Mouse (Mus musculus): ENCODE results near the gene Pik3r3. TPM values are rescaled to one million over a fixed set of nuclear protein-coding genes. Genes with fewer than 3 reads are reported as not detected.
A peak's percentile ranks its signal among the peaks of the same experiment; 100 is the strongest.
"Not testable (repeated sequence)": the region's sequence is repeated elsewhere in the genome, so short reads cannot be mapped to it uniquely, and the experiment has no call there.

The Pik3r3 gene
- total RNA-seq (2021), result 10 to 100 TPM; 38.3 to 47.1 TPM
- long read RNA-seq, full-length matches to known transcripts, result 1 of 8 reads
- long read RNA-seq, partial matches to known transcripts, result 0 of 8 reads
- long read RNA-seq, other reads (novel, unspliced or antisense), result 7 of 8 reads

DNA sequence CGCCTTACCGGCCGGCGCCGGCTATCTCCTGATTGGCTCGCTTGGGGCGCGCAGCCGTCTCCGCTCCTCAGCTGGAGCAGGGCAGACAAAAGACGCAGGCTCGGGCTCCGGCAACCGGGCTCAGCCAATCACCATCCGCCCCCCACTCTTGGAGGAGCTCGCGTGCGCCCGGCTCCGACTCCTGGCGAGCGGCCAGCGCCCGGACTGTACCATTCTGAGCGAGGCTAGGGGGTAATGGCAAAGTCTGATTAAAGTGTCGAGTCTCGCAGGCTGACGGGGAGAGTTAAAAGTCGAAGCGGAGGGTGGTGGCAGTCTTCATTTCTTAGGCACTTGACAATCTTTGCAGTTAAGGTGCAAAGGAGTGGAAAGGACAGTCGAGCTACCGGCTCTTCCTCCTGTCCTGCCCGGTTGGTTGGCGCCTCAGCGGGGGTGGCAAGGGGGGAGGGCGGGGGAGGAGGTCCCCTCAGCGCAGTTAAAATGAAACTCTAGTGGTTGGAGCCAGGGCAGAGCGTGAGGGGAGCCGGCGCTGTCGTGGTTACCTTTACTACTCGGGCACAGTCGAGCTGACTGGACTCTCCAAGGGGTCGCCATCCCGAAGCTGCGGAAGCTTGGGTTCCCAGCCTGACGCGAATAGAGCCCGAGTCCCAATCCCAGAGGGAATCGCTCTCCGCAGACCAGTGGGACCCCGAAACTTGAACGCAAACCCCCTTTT is at the start of gene Pik3r3:
Gene Pik3r3 (plus strand): TSS at position 479 of the 712 bp plus-strand sequence.
- peak; percentile 98 to 99 for DNase-seq (ENCODE audit: low spot score in 2 of 2)

DNA sequence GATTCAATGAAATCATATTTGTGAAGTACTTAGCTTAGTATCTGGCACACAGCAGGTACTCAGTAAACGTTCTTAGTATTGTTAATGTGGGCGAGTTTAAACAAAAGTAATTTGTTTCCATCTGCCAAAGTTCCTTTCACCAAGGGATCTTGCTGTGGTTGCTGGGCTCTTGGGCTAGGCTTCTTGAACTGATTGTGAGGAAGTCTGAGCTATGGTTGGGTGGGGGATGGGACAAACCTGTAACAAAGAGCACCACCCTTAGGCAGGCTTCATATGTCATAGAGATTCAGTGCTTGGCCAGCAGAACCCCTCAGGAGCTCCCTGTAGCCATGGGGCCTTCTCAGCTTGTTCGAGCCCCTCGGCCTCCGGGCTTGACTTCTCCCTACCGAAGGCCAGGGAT is 48.3 kb upstream of the Pik3r3 start, which contains the start of the genes 1700042G07Rik and Gm49337:
Gene 1700042G07Rik (plus strand): TSS at position 301 of the 400 bp plus-strand sequence.
Gene Gm49337 (plus strand): TSS at position 313 of the 400 bp plus-strand sequence.
- no peak for DNase-seq (ENCODE audit: low spot score in 2 of 2)

DNA sequence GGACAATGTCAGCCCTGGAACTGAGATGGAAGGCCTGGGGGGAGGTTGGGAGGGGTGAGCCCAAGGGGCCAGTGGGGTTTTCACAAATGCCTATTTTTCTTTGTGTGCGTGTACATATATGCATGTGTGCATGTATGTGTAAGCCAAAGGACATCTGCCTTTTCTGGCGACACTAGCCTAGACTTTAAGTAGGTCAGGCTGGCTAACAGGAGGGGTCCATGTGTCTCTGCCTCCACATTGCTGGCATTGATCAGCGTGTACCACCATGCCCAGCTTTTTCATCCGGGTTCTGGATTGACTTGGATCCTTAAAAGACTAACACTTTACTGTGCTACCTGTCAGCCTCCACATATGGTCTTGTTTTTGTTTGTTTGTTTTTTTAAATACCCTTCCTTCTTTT is 47.7 kb upstream of the Pik3r3 start:
- no peak for DNase-seq (ENCODE audit: low spot score in 2 of 2)

DNA sequence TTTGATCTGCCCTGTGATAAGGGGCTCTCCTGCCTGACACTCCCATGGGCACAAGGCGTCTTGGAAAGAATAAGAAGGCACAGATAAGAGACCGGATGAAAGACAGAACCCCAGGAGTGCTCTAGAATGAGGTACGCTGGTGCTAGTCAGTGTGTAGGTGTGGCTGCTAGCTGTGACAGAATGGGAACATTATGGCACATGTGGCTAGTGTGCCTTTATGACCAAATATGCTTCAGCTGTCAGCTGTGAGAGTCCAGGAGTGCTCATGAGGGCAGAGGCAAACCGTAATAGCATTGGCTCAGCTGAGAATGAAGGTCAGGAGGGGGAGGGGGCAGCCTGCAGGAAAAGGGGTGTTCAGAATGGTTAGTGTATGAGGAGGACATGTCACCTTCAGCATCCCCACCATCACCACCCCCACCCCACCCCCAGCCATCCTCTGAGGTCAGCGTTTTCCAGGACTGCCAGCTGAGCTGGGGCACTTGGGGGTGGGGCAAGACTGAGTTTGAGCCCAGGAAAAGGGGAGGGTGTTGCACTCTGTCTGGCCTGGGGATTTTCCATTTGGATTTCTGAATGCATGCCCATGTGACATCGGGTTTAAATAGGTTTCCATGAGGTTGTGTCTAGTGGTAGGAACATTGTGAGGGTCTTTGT is 46.8 kb upstream of the Pik3r3 start:
- DNase-seq (ENCODE audit: low spot score in 2 of 2), result no peak

DNA sequence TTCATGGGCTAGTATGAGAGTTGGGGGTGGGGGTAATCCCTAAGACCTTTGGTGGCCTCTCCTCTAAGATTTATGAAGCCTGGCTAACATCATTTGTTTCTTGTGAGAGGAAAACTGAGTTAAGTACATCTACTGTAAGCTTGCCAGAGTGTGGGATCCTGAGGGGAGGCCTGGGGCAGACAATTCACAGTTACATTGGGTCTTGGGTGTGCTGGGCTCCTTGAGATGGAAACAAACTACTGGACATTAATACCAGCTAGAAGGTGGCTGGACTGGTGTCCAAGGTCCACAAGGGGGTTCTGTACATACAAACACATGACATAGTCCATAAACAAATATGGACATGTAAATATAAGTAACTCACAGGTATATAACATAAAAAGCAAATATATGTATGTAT is 46.3 kb upstream of the Pik3r3 start:
- no peak for DNase-seq (ENCODE audit: low spot score in 2 of 2)

DNA sequence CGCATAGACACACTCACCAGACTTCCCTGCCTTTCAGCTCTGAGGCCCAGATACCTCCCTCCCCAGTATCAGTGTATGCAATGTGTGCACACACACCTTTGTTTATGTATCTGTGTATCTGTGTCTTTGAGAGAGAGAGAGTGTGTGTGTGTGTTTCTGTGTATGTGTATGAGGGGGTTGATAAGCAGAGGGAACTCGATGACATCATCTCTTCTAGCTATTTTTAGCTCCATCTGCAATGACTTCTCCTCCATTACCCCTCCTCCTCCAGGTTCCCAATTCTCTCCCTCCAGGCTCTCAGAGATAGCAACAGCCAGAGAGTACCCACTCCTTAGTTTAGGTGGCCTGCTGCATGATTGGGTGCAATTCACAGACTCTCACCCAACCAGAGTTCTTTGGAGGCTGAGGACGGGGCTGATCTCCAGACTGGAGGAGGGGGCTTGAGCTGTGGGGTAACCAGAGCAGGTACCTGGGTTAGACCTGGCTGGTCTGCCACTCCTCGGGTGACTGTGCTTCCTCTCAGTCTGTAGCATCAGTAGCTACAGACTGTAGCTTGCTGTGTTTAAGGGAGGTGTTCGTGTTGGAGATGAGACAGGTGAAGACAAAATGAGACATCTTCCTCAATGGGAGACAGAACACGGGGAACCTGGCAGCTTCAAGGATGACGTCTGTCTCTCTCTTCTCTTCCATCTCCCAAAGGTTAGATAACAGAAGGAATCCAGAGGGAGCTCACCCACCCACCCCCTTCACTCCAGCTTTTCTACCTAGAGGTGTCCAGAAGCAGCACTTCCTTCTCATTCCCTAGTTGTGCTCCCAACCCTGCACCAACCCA is 45.5 kb upstream of the Pik3r3 start:
- no peak for DNase-seq (ENCODE audit: low spot score in 2 of 2)

DNA sequence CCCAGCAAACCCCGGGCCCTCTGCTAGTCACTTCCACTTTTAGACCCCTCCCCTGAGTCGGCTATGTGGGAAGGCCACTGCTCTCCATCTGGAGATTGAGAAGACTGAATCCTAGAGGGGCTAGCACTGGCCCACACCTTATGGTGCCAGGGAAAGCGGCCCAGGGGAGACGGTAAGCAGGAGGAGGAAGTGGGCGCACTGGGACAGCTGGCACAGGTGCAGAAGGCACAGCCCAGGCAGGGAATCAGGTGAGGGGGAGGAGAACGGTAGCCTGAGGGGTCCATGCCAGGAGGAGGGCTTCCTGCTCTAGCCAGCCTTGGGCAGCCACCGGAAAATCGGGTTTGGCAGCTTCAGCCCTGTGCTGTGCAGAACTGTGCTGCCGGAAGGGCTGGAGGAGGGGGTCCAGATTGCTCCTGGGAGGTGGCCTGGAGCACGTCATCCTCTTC is 44.9 kb upstream of the Pik3r3 start:
- DNase-seq (ENCODE audit: low spot score in 2 of 2), result peak; percentile 75 to 81

DNA sequence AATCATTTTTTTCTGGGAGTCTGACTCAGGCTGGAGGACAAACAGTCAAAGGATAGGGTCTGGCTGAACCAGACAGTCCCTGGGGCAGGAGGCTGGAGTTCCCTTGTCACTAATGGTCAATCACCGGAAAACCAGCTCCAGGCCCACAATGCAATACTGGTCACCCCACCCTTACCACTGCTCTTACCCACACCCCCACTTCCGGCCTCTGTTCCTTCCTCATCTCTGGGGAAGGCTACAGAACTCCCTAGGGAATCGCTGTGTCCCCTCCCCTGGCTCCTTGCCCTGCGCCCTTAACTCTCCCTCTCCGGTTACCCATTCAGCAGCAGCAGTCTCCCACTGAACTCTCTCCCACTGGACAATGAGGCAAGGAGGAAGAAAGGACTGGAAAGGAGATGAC is 44.3 kb upstream of the Pik3r3 start:
- DNase-seq (ENCODE audit: low spot score in 2 of 2), result peak; percentile 54 to 58

DNA sequence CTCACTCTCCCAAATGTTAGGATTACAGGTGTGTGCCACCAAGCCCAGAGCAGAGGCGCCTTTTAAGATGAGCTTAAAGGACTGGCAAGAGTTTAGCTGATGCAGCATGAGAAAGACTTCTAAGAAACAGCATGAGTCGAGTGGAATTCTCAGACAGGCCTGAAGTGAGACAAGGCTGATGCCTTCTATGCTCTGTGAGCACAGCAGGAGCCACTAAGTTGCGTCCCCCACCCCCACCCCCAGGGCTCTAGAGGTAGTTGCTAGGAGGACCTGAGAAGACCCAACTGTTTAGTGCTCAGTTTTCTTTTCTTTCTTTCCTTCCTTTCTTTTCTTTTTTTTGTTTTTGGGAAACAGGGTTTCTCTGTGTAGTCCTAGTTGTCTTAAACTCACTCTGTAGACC is 39.3 kb upstream of the Pik3r3 start:
- no peak for DNase-seq (ENCODE audit: low spot score in 2 of 2)

DNA sequence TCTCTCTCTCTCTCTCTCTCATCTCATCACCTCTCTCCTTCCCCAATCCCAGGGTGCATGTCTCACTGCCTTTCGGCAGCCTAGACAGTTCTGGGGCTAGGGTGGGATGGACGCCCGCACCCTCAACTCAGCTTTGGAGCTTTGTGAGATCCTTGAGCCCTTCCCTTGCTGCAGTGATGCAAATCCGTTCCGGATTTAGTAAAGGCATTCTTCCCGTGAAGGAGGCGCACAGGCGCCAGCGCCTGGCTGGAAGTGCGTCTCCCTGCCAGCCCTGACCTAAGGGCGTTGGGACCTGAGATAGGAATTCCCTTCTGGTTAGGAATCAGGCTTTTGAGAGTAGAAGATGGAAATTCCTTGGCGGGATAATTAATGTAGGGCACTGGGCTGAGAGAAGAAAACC is 38.7 kb upstream of the Pik3r3 start:
- DNase-seq (ENCODE audit: low spot score in 2 of 2), result no peak

DNA sequence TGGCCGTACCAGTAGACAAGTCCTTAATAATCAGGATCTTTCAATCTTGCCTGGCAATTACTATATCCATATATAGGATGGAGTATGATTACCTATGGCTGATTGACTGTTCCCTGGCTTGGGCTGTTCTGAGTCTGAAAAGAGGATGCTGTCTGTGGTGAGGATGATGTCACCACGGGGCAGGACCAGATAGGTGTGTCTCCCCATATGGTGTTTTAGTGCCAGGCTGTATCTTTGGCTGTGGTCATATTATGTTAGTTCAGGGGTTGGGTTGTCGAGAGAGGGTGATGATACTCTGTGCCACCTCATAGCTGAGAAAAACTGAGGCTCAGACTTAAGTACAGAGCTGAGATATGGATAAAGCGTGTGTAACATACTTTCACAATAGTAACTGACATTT is 36.3 kb upstream of the Pik3r3 start:
- no peak for DNase-seq (ENCODE audit: low spot score in 2 of 2)

DNA sequence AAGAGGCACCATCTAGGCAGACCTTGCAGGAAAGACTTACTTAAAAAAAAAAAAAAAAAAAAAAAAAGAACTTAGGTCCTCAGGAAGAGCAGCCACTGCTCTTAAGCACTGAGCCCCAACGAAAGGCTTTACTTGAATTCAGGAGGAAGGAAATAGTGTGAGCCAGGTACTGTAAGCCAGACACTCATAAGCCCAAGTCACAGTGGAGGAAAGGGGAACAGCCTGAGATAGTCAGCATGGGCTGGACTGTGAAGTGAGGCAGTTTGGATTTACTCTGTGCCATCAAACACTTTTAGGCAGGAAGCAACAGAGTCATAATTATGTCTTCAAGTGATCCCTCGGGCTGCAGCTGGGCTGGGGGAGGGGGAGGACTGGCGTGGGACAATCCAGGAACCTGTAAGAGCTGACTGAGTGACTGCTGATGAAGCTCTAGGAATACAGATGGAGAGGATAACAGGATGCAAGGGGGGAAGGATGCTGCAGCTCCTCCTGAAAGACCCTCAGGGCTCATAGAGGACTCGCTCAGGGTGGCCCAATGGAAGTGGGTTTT is 29.1 kb upstream of the Pik3r3 start:
- DNase-seq (ENCODE audit: low spot score in 2 of 2), result no peak

DNA sequence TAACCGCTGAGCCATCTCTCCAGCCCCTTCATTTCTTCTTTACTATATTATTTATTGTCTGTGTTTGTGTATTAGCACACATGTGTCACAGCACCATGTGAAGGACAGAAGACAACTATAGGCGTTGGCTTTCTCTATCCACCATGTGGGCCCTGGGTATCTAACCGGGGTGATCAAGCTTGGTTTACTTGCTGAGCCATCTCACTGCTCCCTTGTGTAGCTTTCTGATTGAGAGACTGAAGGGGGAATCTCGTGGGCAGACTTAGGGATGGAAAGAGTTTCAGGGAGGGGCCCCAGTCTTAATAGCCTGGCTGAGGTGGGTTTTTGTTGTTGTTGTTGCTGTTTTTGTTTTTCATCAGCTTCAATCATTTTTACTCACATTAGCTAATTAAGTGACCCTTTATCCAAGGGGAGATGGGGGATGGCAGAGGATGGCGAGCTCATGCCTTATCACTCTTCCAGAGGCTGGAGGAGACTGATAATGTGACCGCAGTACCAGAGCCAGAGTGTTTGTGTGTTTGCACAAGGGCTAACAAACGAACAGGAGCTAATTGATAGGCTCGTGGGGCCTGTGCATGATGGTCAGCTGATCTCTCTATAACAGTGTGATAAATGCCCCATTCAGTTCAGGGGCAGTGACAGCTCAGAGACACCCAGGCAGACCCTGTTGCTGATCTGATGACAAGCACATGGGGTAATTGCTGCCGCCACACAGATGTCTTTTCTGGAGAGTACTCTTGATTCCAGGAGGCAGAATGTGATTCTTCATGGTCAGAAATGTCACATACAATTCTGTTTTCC is 27.6 kb upstream of the Pik3r3 start:
- no peak for DNase-seq (ENCODE audit: low spot score in 2 of 2)

DNA sequence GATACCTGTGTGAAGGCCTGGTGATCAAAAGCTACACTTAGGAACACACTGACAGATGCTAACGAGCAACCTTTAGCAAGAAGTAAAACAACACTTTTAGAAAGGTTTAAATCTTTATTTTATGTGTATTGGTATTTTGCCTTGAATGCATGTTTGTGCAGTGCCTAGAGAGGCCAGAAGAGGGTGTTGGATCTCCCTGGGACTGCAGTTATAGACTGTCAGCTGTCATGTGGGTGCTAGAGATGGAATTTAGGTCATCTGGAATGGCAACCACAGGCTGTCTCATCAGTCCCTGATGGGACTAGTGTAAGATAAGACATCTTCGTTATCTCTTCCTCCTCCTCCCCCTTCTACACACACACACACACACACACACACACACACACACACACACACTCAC is 23.0 kb upstream of the Pik3r3 start:
- DNase-seq (ENCODE audit: low spot score in 2 of 2), result no peak

DNA sequence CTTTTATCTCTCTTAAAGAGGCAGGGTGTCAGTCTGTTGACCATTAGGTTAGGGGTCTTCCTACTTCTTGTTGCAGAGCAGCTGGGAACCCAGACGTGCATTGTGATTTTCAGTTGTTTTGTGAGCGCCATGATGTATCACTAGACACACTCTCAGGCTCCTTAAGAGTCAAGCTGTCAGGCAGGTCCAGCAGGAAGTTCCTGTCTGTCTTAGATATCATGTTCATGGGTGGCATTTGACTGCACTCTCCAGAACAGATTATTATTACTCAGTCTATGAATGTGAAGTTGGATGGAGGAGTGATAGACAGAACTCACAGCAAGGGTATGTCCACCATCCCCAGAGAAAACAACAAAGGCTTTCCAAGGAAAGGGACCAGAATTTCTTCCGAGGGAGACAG is 17.0 kb upstream of the Pik3r3 start:
- DNase-seq (ENCODE audit: low spot score in 2 of 2), result no peak

DNA sequence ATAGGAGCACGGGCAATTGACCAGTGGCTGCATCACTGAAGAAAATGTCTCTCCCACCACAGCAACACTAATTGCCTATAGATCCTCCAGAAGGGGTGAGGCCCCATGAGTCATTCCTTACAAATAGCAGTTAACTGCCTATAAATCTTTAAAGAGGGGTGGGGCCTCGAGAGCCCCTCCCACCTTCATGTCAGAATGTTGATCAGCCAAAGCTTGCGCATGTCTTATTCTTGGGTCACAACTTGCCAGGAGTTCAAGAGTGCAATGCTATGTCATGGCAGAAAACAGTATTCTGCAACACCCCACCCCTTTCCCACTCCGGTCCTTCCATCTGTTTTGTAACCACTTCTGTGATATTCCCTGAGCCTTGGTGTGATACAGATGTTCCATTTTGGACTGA is 14.9 kb upstream of the Pik3r3 start:
- DNase-seq (ENCODE audit: low spot score in 2 of 2), result no peak

DNA sequence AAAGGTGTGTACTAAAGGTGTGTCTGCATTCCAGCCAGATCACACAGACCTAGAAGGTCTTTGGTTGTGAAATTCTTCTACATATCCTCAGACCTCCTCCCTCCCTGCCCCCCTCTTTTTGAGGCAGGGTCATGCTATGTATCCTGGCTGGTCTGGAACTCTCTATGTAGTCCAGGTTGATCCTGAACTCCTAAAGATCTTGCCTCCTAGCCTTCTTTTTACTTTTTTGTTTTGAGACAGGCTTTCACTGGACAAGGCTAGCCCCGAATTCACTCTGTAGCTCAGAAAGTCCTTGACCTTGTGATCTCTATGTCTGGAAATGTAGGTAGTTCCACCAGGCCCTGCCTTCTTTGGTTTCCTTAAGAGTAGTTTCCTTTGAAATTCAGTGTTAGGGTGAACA is 12.5 kb upstream of the Pik3r3 start:
- no peak for DNase-seq (ENCODE audit: low spot score in 2 of 2)

DNA sequence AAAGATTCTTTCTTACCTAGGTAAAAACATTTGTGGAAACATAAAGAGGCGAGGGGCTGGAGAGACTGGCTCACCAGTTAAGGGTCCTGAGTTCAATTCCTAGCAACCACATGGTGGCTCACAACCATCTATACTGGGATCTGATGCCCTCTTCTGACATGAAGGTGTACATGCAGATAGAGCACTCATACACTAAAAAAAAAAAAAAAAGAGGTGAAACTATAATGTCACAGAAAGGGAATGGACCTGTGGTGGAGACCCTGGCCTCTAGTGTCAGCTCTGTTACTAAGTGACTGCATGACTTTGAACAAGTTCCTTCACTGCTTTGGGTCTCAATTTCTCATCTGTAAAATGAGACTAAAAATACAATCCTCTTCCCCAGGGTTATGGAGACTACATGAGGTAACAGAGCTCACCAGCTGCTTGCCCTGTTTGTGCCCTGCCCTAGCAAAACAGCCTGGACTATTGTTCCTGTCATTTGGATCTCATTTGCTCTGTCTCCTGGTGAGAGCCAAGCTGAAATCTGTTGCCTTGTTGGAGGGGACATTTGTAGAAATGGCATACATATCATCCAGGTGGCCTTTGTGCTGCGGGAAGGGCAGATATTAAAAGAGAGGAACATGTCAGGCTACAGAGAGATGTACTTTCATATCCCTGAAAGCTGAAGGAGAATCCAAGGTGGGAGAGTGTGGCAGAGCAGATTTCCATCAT is 5.4 kb upstream of the Pik3r3 start:
- DNase-seq (ENCODE audit: low spot score in 2 of 2), result no peak

DNA sequence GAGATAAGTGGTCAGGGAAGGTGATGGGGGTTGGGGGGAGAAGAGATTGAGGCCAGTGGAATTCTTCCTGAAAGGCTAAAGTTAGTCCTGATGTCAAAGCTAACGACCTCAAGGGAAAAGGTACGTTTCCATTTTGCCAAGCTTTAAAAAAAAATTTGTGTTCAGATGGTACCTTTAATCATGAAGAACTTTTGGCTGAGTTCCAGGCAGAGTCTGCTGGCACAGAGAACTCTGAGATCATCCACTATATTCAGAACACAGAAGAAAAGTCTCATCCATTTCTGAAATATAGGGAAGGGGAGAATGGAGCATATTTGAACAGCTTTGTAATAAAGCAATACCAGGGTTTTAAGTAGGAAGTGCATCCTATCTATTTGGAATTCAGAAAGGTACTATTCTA is 4.4 kb upstream of the Pik3r3 start:
- no peak for DNase-seq (ENCODE audit: low spot score in 2 of 2)

DNA sequence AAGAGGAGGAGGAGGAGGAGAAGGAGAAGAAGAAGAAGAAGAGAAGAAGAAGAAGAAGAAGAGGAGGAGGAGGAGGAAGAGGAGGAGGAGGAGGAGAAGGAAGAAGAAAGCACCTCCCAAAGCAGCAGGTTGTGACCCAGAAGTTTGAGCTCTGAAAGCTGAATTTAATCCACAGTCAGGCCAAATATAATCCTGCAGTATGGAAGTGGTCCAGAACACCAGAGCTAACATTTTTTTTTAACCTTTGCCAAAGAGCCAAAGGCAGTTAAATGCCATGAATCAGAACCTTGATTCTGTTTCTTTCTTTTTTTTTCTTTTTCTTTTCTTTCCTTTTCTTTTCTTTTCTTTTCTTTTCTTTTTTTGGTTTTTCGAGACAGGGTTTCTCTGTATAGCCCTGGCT is 3.8 kb upstream of the Pik3r3 start:
- not testable (repeated sequence) for DNase-seq (ENCODE audit: low spot score in 2 of 2)
